In genomic region chr1:107360898-107361297, GRCm38 (mm10) we compare ENCODE assay signal across 25 mouse cellular contexts. TPM values are rescaled to one million over a fixed set of nuclear protein-coding genes. Genes with fewer than 3 reads are reported as not detected.
"Had no signal": no experiment of that assay in that cellular context is flagged by ENCODE, and none has a peak within 500 bp of the region (broad histone marks: within the 10 kb centered on the region; RNA-seq: fewer than 3 reads in every experiment).

Gene Serpinb11, plus strand, starts transcription at chr1:107361198.

- H3K4me2 ChIP-seq: lung, embryonic 14.5 days; midbrain, embryonic 12.5 days; neural tube, embryonic 13.5 days; neural tube, embryonic 15.5 days; stomach, embryonic 15.5 days had no signal

- H3K4me3 ChIP-seq: midbrain, embryonic 10.5 days; midbrain, embryonic 12.5 days; myocyte; neural tube, embryonic 13.5 days; neural tube, embryonic 15.5 days; stomach, embryonic 15.5 days had no signal

- ATAC-seq: midbrain, embryonic 16.5 days had no signal

- DNase-seq: lung, adult 18-20 months; lung, embryonic 14.5 days; lung, postnatal 10 days; lung, postnatal 4 days; midbrain, embryonic 14.5 days; retina, postnatal 1 day; right cerebral cortex, adult 18-20 months; right cerebral cortex, postnatal 25 days; right cerebral cortex, postnatal 4 days; thymus, adult 2 months; thymus, postnatal 25 days; thymus, postnatal 4 days had no signal

- H3K27me3 ChIP-seq: midbrain, embryonic 12.5 days; neural tube, embryonic 13.5 days; neural tube, embryonic 15.5 days; stomach, embryonic 15.5 days had no signal

- H3K9me3 ChIP-seq: midbrain, embryonic 10.5 days; midbrain, embryonic 12.5 days; neural tube, embryonic 13.5 days; neural tube, embryonic 15.5 days; stomach, embryonic 15.5 days had no signal

- H3K27ac ChIP-seq: midbrain, embryonic 10.5 days; midbrain, embryonic 12.5 days; neural tube, embryonic 13.5 days; neural tube, embryonic 15.5 days; stomach, embryonic 15.5 days had no signal

- H3K9ac ChIP-seq: lung, embryonic 14.5 days; midbrain, embryonic 12.5 days; neural tube, embryonic 13.5 days; neural tube, embryonic 15.5 days; stomach, embryonic 15.5 days had no signal

- H3K4me1 ChIP-seq: midbrain, embryonic 10.5 days; midbrain, embryonic 12.5 days; neural tube, embryonic 13.5 days; neural tube, embryonic 15.5 days; stomach, embryonic 15.5 days had no signal

- H3K36me3 ChIP-seq: midbrain, embryonic 10.5 days; midbrain, embryonic 12.5 days; neural tube, embryonic 13.5 days; neural tube, embryonic 15.5 days; stomach, embryonic 15.5 days had no signal

RNA-seq across cellular contexts. Expression of gene Serpinb11, which starts in this region (rescaled TPM):
- polyA plus RNA-seq: liver, embryonic 16.5 days; lung, embryonic 14.5 days; midbrain, embryonic 10.5 days; midbrain, embryonic 12.5 days; midbrain, embryonic 14.5 days; midbrain, embryonic 16.5 days; myocyte; neural tube, embryonic 11.5 days; neural tube, embryonic 13.5 days; neural tube, embryonic 15.5 days; small intestine, adult 2 months; spleen, adult 2 months; testis, adult 2 months; urinary bladder, adult 2 months had no signal
